Mouse (Mus musculus): ENCODE data around the gene Cad.

Cad gene

DNA sequence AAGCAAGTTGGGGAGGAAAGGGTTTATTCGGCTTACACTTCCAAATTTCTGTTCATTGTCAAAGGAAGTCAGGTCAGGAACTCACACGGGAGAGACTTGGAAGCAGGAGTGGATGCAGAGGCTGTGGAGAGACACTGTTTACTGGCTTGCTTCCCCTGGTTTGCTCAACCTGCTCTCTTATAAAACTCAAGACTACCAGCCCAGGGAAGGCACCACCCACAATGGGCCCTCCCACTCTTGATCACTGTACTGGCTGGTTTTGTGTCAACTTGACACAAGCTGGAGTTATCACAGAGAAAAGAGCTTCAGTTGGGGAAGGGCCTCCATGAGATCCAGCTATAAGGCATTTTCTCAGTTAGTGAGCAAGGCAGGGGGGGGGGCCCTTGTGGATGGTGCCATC is 16.5 kb downstream of the Cad start:
- in situ Hi-C loops (cut with MboI, MseI) = no loop called here

DNA sequence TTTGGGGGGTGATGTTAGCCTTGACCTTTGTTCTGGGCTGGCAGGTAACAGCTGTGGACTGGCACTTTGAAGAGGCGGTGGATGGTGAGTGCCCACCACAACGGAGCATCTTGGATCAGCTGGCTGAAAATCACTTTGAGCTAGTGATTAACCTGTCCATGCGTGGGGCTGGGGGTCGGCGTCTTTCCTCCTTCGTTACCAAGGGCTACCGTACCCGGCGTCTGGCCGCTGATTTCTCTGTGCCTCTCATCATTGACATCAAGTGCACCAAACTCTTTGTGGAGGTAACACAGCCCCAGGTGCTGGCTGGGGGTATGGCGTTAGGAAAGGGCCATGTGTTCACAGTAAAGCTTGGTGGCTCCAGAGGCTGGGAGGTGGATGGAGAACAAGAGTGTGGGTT is 17.2 kb downstream of the Cad start:
- in situ Hi-C loops (cut with MboI, MseI) = no loop called here

DNA sequence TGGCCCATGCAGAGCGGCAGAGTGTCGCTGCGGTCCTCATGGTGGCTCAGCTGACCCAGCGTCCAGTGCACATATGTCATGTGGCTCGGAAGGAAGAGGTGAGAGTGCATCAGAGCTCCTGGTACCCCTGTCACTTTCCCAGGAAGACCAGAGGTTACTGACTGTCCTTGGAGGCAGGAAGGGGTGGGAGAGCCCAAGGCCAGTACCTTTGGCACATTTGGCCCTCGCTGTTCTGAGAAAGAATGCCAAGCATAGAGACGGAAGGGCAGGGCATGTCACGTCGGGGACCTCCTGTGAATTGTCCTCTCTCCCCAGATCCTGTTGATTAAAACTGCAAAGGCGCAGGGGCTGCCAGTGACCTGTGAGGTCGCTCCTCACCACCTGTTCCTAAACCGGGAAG is 18.6 kb downstream of the Cad start:
- in situ Hi-C loops (cut with MboI, MseI) = no loop called here

DNA sequence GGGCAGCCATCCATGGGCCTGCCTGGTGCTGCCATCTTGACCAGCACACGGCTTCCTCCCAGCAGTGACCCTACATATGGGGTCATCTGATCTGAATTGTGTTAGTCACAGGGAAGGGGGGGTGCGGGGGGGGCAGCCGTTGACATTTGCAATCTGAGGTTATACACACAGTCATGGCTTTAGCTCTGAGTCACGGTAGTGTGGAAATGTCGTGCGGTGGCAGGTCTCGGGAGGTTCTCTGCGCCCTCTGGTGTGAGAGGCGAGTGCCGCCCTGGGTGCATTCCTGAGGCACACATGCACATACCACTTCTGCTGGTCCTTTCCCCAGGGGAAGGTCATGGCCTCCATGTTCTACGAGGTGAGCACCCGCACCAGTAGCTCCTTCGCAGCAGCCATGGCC is 21.8 kb downstream of the Cad start:
- in situ Hi-C loops (cut with MboI, MseI) = no loop called here

DNA sequence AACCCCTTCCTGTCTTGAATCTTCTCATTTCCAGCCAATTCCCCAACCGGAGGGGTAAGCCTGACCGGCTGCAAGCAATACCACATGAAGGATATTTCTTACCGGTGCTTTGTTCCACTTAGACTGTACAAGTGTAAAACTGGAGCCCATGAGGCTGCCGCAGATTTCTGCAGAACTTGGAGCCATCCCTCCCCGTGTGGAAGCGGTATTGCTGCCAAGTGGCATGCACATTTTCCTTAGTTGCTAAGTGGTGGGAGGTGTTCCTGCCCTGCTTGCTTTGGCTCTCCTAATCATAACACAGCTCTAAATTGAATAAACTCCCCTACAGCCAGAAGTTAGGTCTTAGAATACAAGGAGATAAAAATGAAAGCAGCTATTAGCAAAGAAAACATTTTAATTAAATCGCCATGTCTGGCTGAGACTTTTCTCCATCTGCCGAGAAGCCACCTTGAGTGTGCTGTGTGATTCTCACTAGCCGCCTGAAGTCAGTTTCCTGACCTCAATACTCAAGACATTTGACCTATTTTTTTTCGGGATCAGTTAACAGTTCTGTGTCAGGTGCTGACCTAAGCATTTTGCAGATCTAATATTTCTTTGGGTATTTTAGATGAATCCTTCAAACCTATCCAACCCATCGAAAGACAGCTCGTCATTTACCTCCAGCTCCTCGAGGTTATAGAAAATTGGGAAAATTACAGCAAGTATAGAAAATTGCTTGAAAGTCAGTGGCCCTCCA is 25.6 kb downstream of the Cad start:
- in situ Hi-C loops (cut with MboI, MseI) = no loop called here

DNA sequence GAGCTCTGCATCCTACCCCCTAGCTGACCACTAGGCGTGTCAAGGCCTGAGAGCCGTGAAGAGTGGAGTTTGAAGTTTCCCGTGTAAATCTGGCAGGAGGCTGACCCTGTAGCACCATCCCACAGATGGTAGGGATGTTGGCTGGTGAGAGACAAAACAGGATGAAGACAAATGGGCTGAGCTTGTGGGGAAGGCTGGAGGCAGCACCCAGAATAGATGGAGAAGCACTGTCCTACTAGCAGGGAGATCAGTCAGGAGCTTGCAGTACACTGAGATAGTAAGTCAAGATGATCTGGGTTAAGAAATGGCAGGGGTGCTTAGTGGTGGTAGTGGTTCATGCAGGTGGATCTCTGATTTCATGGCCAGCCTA is 26.2 kb downstream of the Cad start:
- in situ Hi-C loops (cut with MboI, MseI) = no loop called here

DNA sequence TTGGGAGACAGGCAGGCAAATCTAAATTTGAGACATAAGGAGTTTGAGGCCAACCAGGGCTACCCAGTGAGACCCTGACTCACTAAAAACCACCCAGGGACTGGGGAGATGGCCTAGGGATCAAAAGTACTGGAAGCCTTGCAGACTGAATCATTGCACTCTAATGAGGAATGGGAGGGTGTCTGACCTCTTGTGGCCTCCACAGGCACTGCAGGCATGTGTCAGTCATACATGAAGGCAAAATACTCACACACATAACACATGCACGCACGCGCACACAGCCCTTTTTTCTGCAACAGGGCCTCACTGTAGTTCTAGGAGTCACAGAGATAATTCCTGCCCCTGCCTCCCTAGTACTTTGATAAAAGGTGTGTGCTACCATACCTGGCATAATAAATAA is 26.8 kb downstream of the Cad start:
- in situ Hi-C loops (cut with MboI, MseI) = no loop called here

DNA sequence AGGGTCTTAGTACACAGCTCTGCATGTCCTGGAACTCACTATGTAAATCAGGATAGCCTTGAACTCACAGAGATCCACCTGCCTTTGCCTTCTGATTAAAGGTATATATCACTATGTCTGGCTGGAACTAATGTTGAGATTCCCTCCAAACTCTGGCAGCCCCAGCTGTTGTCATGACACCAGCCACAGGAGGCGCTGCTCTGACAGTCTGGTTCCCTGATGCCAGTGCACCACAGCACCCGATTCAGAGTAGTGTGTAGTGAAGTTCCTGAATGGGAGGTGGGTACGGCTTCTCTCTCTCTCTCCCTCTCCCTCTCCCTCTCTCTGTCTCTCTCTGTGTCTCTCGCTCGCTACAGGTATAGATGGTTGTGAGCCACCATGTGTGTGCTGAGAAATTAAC is 27.8 kb downstream of the Cad start:
- in situ Hi-C loops (cut with MboI, MseI) = no loop called here

DNA sequence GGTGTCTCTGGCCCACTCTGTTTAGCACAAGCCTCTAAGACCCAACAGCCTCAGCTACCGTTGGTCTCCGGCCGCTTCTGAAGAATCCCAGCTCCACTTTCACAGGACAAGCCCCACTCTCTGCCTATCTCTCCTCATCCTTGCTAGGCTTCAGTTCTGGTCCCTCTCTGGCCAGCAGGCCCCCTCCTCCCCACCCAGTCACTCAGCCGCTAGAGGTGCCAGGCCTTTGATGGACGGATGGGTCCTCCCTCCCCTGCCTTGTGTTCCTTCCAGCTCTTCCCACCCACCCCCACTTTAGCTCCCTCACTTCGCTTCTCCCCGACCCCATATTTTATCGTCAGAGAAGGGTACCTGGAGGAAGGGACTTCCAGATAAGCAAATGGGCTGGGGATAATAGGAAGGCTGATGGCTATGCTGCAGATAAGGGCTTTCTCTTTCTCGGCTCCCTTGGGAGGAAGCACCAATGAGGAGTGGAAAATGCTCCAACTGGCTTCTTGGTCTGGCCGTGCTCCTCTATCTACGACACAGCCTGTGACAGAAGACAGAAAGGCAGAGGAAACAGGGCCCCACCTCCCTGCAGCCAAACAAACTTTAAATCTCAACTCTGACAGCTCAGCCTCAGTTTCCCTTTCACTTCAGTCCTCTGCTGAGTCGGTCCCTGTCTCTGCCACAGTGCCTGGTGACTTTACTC is 28.5 kb downstream of the Cad start:
- in situ Hi-C loops (cut with MboI, MseI) = no loop called here

DNA sequence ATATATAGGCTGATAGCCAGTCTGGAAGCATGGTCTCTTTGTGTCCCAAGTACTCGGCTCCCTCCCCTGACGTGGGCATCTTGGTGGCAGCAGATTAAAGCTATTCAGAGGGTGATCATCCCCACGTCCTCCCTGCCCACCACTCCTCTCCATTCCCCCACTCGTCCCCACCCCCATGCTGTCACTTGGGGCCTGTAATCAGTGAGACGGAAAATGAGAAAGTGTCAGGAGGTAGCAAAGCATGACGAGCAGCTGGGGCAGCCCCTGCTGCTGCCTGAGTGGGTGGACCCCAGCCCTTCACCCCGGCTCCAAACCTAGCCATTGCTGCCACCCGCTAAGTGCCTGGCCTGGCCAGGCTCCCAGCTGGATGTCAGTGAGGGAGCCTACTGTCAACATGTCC is 29.4 kb downstream of the Cad start:
- in situ Hi-C loops (cut with MboI, MseI) = no loop called here

DNA sequence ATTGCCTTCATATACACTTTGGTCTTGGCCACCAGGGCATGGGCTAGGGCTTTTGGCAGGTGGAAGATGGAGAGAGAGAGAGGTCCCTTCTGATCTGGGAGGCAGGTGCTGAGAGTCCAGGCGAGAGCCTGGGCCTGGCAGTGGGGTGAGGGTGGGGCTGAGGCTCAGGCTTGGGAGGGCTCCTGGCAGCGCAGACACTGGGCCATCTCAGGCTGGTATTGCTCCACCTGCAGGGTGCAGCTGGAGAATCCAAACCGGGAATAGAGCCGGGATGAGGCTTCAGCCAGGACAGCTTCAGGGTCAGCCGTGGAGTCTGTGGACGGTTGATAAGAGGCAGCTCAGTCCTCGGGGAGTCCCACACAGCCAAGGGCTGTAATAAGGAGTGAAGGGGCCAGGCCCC is 32.0 kb downstream of the Cad start:
- in situ Hi-C loops (cut with MboI, MseI) = loop anchor here (5.0 kb wide), 1 partner anchor 1646 kb away; no protein-coding TSS in a partner anchor

DNA sequence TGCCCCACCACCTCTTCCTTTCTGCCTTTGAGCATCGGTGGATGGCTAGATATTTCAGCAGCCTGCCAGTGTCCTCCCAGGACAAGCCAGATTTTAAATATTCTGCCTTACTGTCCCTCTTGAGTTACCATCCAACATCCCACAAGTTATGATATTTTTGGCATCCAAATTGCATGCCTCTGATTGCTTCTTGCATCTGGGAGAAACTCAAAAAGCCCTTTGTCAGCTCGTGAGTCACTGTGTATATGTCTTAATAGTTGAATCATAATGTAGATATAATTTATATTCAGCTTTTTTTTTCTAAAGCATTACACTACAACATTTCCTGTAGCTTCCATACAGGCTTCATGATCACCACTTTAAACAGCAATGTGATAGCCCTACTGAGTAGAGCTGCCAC is 32.6 kb downstream of the Cad start:
- in situ Hi-C loops (cut with MboI, MseI) = loop anchor here (5.0 kb wide), 1 partner anchor 1645 kb away; no protein-coding TSS in a partner anchor

DNA sequence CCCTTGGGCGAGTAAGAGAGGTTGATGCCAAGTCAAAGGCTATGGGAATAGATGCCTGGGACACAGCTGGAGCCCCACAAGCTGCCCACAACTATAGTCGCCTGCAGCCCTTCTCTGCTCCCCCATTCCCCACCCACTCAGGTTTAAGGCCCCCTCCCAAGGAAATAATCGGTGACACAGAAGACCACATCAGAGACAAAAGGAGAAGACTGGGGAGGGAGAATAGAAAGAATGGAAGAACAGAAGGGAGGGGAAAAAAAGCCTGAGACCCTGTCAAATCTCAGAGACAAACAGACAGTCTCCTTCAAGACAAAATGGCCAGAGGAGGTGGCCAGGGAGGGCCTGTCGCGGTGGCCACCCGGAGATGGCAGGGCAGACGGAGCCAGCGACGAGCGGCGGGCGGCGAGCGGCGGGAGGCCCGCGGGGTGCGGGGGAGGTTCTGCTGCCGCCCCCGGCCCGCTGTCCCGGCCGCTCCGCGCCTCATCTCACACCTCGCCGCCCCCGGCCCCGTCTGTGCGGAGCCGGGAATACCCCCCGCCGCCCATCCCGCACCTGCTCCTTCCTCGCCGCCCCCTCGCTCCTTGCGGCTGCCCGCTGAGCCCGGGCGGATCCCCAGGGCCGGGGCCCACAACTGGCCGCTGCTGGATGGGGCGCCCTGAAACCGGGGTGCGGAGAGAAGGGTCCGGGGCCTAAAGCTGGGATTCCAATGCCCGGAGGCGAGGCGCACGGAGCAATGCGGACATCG is 37.8 kb downstream of the Cad start:
- in situ Hi-C loops (cut with MboI, MseI) = no loop called here

DNA sequence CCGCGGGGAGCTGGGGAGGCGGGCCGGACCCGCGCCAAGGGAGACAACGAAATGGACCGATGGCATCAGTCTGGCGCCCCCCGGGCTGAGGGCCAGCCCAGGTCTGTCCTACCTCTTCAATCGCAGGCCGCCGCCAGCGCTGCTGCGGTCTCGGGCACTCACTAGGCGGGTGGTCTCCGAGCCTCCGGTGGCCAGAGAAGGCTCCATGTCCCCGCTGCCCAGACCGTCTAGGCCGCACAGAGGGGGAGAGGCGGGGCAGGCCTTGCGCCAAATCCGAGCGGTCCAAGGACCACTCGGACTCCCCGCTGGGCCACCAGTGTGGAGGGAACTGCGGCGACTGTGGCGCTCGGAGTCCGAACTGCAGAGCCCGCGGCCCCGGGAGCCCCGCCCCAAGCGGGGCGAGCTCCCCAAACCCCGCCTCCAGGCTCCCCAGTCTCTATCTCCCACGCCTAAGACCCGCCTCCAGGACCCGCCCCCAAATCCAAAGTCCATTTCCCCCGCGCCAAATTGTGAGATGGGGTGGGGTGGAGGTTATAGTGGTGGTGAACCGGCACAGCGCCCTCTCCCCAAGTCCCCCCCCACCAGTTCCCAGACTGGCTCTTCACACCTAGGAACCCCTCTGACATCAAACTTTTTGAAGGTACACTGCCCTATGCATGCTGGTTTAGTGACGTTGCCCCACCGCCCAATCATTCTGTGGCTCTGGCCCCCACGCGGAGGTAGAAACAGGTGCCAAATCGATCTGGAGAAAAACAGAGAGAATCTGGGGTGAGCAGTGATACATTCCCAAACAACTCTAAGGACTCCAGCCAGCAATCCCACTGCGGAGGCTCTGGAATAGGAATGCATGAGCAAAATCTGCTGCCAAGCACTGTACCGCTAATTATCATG is 38.8 kb downstream of the Cad start:
- in situ Hi-C loops (cut with MboI, MseI) = no loop called here

DNA sequence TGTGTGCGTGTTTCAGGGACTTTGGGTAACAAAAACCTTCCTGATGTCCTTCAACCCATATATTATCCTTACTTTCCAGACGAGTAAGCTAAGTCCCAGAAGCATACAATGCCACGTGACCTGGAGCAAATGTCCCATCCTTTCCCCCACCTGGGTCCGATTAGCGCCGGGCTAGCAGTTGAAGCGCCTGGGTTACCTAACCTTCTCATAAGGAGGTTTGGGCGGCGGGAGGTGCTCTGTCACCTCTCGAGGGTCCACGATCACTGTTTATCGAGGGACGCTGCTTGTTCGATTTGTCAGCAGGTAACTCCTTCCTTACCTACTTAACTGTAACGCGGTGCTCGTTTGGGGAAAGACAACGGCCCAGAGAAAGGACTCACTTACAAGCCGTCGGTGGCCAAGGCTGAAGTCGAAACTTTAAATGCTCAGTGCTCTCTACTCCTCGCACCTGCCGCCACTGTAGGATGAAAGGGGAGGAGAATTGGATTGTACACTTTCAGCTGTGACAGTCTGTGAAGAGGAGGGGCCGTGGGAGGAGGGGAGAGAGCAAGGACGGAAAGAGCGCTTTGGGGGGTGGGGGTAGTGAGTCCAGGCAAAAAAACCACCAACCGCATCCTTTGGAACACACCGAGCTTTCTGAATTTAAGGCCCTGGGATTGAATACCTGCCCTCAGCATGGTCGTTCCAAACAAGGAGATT is 39.7 kb downstream of the Cad start:
- in situ Hi-C loops (cut with MboI, MseI) = no loop called here

DNA sequence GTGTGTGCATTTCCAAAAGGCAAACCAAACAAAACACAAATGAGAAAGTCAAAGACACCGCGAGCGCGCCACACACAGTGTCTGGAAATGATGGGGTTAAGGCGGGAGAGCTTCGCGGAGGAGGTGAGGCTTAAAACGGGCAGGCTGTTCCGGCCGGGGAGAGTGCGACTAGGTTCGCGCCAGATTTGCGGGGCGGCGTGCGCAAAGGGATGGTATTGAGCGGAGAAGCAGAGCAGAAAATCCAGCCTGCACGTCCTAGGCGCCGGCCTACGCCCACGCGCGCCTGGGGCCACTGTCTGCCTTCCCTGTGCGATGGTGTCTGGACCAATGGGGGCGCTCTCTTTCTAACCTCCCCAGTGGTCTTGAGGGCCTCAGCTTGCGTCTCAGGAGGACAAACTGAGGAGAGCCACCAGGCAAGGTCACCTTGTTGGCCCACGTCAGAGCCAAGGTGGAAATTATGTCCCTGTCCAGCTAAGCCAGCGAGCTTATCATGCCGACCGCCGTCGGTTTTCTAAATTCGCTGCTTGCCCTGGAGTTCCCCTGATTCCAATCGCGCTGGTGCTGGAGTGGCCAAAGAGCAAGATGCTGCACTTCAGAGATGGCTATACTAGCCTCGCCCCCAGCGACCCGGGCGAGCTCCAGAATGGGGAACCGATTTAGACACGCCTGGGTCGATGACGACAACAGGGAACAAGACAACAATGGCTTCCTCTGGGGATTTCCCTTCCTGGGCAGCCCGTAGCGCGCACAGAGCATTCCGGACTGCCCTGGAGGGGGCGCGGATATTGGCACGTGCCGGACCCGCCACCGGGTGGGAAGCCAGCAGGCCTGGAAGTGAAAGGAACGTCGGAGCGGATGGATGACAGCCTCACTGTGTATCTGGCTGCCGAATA is 40.5 kb downstream of the Cad start:
- in situ Hi-C loops (cut with MboI, MseI) = no loop called here

DNA sequence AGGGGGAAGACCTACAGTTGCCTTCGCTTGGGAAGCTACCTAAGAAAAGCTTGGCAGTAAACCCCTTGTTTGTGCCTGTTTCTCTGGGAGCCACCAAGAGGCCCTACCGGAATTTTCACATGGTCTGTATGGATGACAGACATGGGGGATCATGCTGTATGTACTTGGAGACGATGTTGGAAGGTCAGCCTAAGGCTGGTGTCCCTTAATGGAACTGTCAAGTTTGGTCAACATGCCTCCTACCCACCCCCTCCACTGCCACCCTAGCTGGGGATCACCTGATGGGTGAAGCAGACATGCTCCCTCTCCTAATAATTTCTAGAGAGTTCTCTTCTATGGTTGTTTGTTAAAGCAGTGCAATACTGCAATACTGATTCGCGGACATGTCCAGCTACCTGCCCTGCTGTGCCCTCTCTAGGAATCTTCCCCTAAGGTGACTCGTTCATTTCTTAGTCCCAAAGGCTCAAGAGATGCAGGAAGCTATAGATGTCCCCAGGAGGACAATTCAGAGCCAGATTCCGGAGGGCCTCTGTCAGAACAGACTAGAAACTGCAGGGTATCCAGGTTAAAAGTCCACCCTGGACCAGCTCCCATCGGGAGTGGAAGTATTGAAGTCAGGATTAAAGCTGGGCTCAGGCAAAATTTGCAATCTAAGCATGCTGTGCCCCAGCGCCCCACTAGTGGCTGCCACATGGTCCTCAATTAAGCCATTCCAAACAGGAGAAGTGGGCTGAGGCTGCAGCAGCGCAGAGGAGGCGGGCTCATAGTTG is 41.3 kb downstream of the Cad start:
- in situ Hi-C loops (cut with MboI, MseI) = no loop called here

DNA sequence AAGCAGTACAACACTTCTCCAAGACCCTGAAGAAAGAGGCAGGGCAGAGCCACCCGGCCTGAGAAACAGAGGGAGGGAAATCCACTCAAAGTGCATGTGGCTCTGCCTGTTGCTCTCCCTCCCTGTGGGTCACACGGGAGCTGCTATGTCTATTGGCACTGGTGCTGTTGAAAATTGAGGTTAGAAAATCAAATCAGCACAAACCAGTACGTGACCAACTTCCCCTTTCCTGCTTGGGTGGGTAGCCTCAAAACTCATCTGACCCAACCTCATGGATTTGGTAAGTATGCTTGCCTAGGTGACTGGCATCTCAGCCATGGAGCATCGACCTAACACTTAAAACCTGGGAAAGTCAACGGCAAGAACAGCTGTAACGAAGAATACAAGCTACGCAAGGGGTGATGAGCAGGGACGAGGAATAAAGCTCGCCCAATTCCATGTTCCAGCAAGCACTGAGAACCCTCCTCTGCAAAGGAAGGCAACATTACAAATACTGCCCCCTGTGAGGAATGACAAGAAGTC is 51.3 kb downstream of the Cad start, which contains the start of gene Dnajc5g:
Dnajc5g (plus strand) TSS at position 472 of the 522 bp plus-strand sequence.
- in situ Hi-C loops (cut with MboI, MseI) = loop anchor here (10.0 kb wide), 1 partner anchor 551 kb away; no protein-coding TSS in a partner anchor

DNA sequence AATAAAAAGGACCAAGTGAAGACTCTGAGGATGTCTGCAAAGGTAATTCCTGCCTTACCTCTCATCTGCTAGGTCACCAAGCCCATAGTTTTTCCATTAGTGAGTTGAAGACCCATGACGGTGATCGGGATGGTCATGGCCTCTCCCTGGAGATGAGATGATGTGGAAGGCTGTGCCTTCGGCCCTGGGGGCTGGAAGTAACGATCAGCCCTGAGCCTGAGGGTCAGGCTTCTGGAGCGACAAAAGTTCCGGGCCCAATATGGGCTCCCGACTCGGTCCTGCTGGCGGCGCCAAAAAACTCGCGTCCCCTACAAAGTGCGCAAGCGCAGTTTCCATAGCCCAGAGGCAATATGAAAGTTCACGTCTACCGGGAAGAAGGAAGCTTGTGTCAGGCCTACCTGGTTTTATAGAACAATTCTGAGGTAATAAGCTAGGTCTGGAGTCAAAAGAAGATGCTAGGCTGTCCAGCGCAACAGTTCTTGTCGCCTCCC is 53.5 kb downstream of the Cad start, which contains the start of gene Slc30a3:
Slc30a3 (minus strand) TSS at position 238 of the 491 bp plus-strand sequence.
- in situ Hi-C loops (cut with MboI, MseI) = loop anchor here (10.0 kb wide), 1 partner anchor 553 kb away; no protein-coding TSS in a partner anchor

Data from T-helper 1 cell (primary cell).